Mouse (Mus musculus) ES-CJ7 (cell line): ENCODE data around the gene H2-T3.
"Not testable (repeated sequence)": the region's sequence is repeated elsewhere in the genome, so short reads cannot be mapped to it uniquely, and the experiment has no call there.

Experiments used
- DNase-seq: peaks from one replicate; pipeline ENCODE4 v3.0.0; 2011; ENCODE audit warnings: low read depth, low spot score

Gene H2-T3

GRCm38 (mm10) chr17:36190169-36190507 is at the start of gene H2-T3:
TSS of gene H2-T3 (minus strand) at chr17:36190287.
- DNase-seq = no peak

- DNase-seq = peak; percentile 47
Observed at GRCm38 (mm10) chr17:36237321-36237921, 47.3 kb upstream of the H2-T3 start.

- DNase-seq = not testable (repeated sequence)
Observed at GRCm38 (mm10) chr17:36235300-36235699, 45.2 kb upstream of the H2-T3 start.

GRCm38 (mm10) chr17:36233572-36233971 is 43.5 kb upstream of the H2-T3 start:
- no peak for DNase-seq

- DNase-seq = peak; percentile 84
Observed at GRCm38 (mm10) chr17:36231318-36231717, 41.2 kb upstream of the H2-T3 start.

GRCm38 (mm10) chr17:36229046-36229445 is 39.0 kb upstream of the H2-T3 start:
- no peak for DNase-seq

GRCm38 (mm10) chr17:36226921-36227320 is 36.8 kb upstream of the H2-T3 start:
- peak; percentile 55 for DNase-seq

GRCm38 (mm10) chr17:36225231-36225824 is 35.2 kb upstream of the H2-T3 start:
- DNase-seq = no peak

GRCm38 (mm10) chr17:36224451-36224850 is 34.4 kb upstream of the H2-T3 start:
- no peak for DNase-seq

GRCm38 (mm10) chr17:36218594-36219155 is 28.6 kb upstream of the H2-T3 start:
- no peak for DNase-seq

GRCm38 (mm10) chr17:36215586-36215985 is 25.5 kb upstream of the H2-T3 start:
- DNase-seq = no peak

- DNase-seq = no peak
Observed at GRCm38 (mm10) chr17:36206846-36207245, 16.8 kb upstream of the H2-T3 start.

- DNase-seq = no peak
Observed at GRCm38 (mm10) chr17:36205862-36206261, 15.8 kb upstream of the H2-T3 start.

- no peak for DNase-seq
Observed at GRCm38 (mm10) chr17:36205456-36205855, 15.4 kb upstream of the H2-T3 start.

- no peak for DNase-seq
Observed at GRCm38 (mm10) chr17:36201851-36202250, 11.8 kb upstream of the H2-T3 start.

- DNase-seq = no peak
Observed at GRCm38 (mm10) chr17:36198317-36198716, 8.2 kb upstream of the H2-T3 start.

- no peak for DNase-seq
Observed at GRCm38 (mm10) chr17:36194471-36194870, 4.4 kb upstream of the H2-T3 start.

GRCm38 (mm10) chr17:36193546-36194141 is 3.6 kb upstream of the H2-T3 start:
- no peak for DNase-seq

- DNase-seq = no peak
Observed at GRCm38 (mm10) chr17:36192371-36192770, 2.3 kb upstream of the H2-T3 start.

- no peak for DNase-seq
Observed at GRCm38 (mm10) chr17:36189491-36190168, 457 bp downstream of the H2-T3 start.

- DNase-seq = no peak
Observed at GRCm38 (mm10) chr17:36187540-36187939, 2.5 kb downstream of the H2-T3 start.

- DNase-seq = no peak
Observed at GRCm38 (mm10) chr17:36182212-36182611, 7.9 kb downstream of the H2-T3 start.
